In the genomic region with DNA sequence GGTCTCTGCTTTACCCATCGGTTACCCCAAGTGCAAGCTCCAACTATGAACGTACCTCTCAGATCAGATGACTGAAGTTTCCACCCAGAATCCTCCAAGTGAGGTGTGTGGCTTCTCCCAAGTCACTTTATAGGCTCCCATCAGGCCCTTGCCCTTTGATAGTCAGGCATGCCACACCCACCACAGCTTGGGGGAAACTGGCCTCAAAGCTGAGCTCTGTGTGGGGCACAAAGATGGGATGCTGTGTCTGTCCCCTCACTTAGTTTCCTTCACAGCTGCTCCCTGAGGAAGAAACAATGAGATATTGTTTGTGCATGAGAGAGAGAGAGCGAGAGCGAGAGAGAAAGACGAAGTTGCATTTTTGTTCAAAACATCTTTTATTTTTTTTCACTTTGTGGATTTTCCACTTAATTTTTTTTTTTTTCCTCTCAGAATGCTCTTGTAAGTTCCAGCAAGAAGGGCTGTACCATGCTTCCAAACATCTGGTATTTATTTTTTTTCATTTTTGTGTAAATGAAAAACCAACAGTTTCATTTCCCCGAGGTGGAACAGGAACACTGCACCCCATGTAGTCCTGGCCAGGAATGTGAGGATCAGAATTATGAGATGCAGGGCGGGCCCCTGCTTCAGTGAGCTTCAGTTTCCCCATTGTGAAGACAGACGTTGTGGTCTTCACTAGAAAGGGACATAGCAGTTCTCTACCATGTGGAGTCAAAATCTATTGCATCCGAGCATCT, we compare ENCODE assay signal across 10 mouse cellular contexts. TPM values are rescaled to one million over a fixed set of nuclear protein-coding genes. Genes with fewer than 3 reads are reported as not detected.
DNase-seq lines count a peak whose midpoint lies in the region; ATAC-seq and TF ChIP-seq lines count a peak whose summit lies in the region.
"Had no signal": no experiment of that assay in that cellular context is flagged by ENCODE, and none has a peak within 500 bp of the region (broad histone marks: within the 10 kb centered on the region; RNA-seq: fewer than 3 reads in every experiment).

A gene (minus strand): TSS at position 312 of the 737 bp plus-strand sequence.

- no peak for DNase-seq in lung, postnatal 0 days (ENCODE audit: low spot score)
- no peak for DNase-seq in lung, adult 2 months
- DNase-seq in gastrocnemius, adult 8-10 months (ENCODE audit: low spot score in 2 of 2), result no peak
- peak in 1 of 2 experiments; percentile 64 for DNase-seq in left cerebral cortex, postnatal 10 days (ENCODE audit: extremely low spot score in 1 of 2, low spot score in 2 of 2)
- peak; percentile 67 for DNase-seq in skeletal muscle tissue, adult 2 months (ENCODE audit: low read depth, low spot score)
- no peak for DNase-seq in kidney, adult 18-20 months
- DNase-seq in T-cell, adult 2 months (ENCODE audit: low spot score), result no peak
- no peak for DNase-seq in adrenal gland, postnatal 4 days (ENCODE audit: low spot score in 2 of 2)
- DNase-seq: lung, postnatal 14 days had no signal

- no peak within 1 kb of the TSS for H3K4me3 ChIP-seq in lung, postnatal 0 days (ENCODE audit: low read depth, low read length)
- no peak within 1 kb of the TSS for H3K4me3 ChIP-seq in lung, adult 2 months (replicated peaks; ENCODE audit: extremely low read depth, low read depth, low read length)

- H3K27me3 ChIP-seq in lung, postnatal 0 days (replicated peaks; ENCODE audit: insufficient read depth, low read length), result no peaks in the 10 kb centered on the region

- WGBS in lung, postnatal 0 days, result 61% methylated on average over 9 of the region's 9 CpGs
- 73% methylated on average over 9 of the region's 9 CpGs for WGBS in lung, adult 2 months

- no peak for TF ChIP-seq EP300 in lung, postnatal 0 days (IDR thresholded peaks at IDR 0.05)

- TF ChIP-seq POLR2A in lung, adult 2 months (IDR thresholded peaks at IDR 0.05; ENCODE audit: borderline replicate concordance, extremely low read depth, low read depth, low read length), result no peak

- H3K4me1 ChIP-seq in lung, postnatal 0 days (ENCODE audit: insufficient read depth, low read depth, low read length), result peaks cover 10% of the 10 kb centered on the region; the same call in 1 of the 2 replicates
- peaks cover 2% of the 10 kb centered on the region; the same call in 1 of the 2 replicates for H3K4me1 ChIP-seq in lung, adult 2 months (ENCODE audit: control insufficient read depth, insufficient read depth, low read length)

- H3K36me3 ChIP-seq in lung, postnatal 0 days (ENCODE audit: insufficient read depth, low read length), result no peaks in the 10 kb centered on the region
- H3K36me3 ChIP-seq: G1E had no signal

- no peak for TF ChIP-seq CTCF in lung, postnatal 0 days (IDR thresholded peaks at IDR 0.05)
- TF ChIP-seq CTCF in lung, adult 2 months (IDR thresholded peaks at IDR 0.05; ENCODE audit: insufficient read depth, low read length), result no peak

- H3K9ac ChIP-seq in lung, postnatal 0 days (replicated peaks; ENCODE audit: low read depth), result no peak within 1 kb of the TSS

- intact Hi-C loops in left cerebral cortex, postnatal 10 days (cut with DNase I), result no loop called here

- peak within 1 kb of the TSS; percentile 66 for H3K27ac ChIP-seq in lung, postnatal 0 days (ENCODE audit: low read length)

- ATAC-seq in lung, postnatal 0 days, result no peak

- H3K4me2 ChIP-seq in lung, postnatal 0 days (replicated peaks; ENCODE audit: low read depth, low read length), result no peak within 1 kb of the TSS

- H3K9me3 ChIP-seq in lung, postnatal 0 days (ENCODE audit: low read length), result no peaks in the 10 kb centered on the region
- H3K9me3 ChIP-seq: G1E had no signal

RNA-seq across cellular contexts. Expression of the gene that starts here (rescaled TPM):
- 0.96 and 2.1 TPM in 2 replicates for polyA plus RNA-seq in lung, postnatal 0 days (2015; fragmentation: Nextera tagmentation; extraction: Ambion mirVana)
- polyA plus RNA-seq in lung, adult 2 months (2012; rRNA removed), result 2.9 and 5.1 TPM in 2 replicates
- 10 to 100 TPM; 12.2 to 60.0 (median 32.3) TPM for total RNA-seq in gastrocnemius, adult 8-10 months (2022)
- total RNA-seq in left cerebral cortex, postnatal 10 days (2021), result 10 to 100 TPM; 31.0 to 31.2 TPM
- 1 to 10 TPM; 1.8 to 2.1 TPM for total RNA-seq in adrenal gland, postnatal 4 days (2021)
- total RNA-seq: G1E had no signal
- polyA plus RNA-seq: G1E had no signal

Comparison
In these comparisons a context has a peak if more than half of its experiments do, and no peak if none do; other contexts are left out.
1. RNA of the gene that starts here (total RNA-seq): 12.2 to 60.0 TPM in gastrocnemius, adult 8-10 months and 31.0 to 31.2 TPM in left cerebral cortex, postnatal 10 days; 1.8 to 2.1 TPM in adrenal gland, postnatal 4 days; every median in the first group is over 4 times any median in the second.